Mouse (Mus musculus) embryonic stem cell, embryonic (primary cell): ENCODE measurements around the gene Ighmbp2.

Experiments used
- CTCF ChIA-PET, 4 experiments: fragments of 300-600 bp in 2 of 4; fragments of 350-600 bp in 2 of 4; sonication (Branson Sonifier 250); formaldehyde crosslinking; loops; one replicate each; lab custom pipeline; 2022; ENCODE audit warnings: inconsistent platforms in 2 of 4; lab: Charles Lee
- POLR2A ChIA-PET, 4 experiments: fragments of 300-600 bp in 2 of 4; fragments of 350-600 bp in 2 of 4; sonication (Branson Sonifier 250); formaldehyde crosslinking; loops; one replicate each; lab custom pipeline; 2022; ENCODE audit warnings: antibody characterized with exemption in 4 of 4, inconsistent platforms in 1 of 4; lab: Charles Lee

Ighmbp2 gene

GRCm38 (mm10) chr19:3282572-3283467 is at the start of gene Ighmbp2, which contains the start of gene Mrpl21:
Ighmbp2 (minus strand) TSS chr19:3283017.
Mrpl21 (plus strand) TSS chr19:3282901.
- ChIA-PET POLR2A (interaction anchor here in 2 of 4 experiments (0.5 to 3.0 kb wide), 21 partner anchors 9 to 197 kb away, joined by 3 to 19 read pairs (median 4); partner anchors contain the start of gene Cpt1a (in 1 of the 2)), CTCF (interaction anchor here in 3 of 4 experiments (0.5 to 1.3 kb wide), 3 partner anchors 9 to 517 kb away, joined by 3 to 4 read pairs (median 3); no protein-coding TSS in a partner anchor)

- ChIA-PET CTCF (interaction anchor here in 1 of 4 experiments (1.1 to 1.9 kb wide), 2 partner anchors 31 to 125 kb away, joined by 3 to 7 read pairs; no protein-coding TSS in a partner anchor), POLR2A (interaction anchor here in 2 of 4 experiments (1.0 to 3.5 kb wide), 5 partner anchors 9 to 50 kb away, joined by 3 to 44 read pairs (median 6); no protein-coding TSS in a partner anchor)
Observed at GRCm38 (mm10) chr19:3326479-3327047, 43.7 kb upstream of the Ighmbp2 start.

DNA sequence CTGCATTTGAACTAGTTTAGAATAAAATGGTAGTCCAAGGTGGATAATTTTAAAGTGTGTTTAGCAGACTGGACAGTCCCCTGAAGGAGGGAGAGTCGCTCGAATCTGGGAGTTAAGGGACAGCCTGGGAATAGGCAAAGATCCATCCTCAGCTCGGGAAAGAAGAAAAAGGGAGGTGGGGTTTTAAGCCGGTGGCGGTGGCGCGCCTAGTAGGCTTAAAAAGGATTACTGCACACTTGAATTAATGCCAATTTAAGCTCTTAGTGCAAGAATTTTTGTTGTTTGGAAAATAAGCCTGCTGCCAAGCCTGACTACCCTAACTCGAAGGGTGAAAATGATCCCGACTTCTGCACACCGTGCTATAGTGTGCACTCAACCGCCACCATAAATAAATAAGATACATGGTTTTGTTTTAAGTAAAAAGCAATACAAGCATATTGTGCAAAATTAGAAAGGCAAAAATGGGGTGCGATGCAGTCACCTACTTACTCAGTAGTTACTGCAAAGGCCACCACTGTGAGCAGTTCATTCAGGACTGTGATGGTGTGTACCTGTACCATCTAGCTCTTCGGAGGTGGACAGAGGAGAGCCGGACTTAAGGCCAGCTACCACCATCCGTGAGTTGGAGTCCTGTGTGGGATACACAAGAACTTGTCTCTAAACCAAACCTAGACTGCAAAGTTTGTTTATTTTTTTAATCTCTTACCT is 43.1 kb upstream of the Ighmbp2 start:
- CTCF ChIA-PET, result interaction anchor here in 2 of 4 experiments (0.7 to 1.9 kb wide), 3 partner anchors 31 to 1563 kb away, joined by 3 to 7 read pairs (median 6); no protein-coding TSS in a partner anchor
- POLR2A ChIA-PET, result interaction anchor here in 3 of 4 experiments (0.6 to 3.5 kb wide), 23 partner anchors 10 to 1172 kb away, joined by 3 to 44 read pairs (median 4); partner anchors contain the start of genes 2010003K11Rik (in 1 of the 3), Gal (in 1 of the 3) and Ppp6r3 (in 1 of the 3)

- ChIA-PET CTCF (interaction anchor here in 3 of 4 experiments (0.5 to 1.9 kb wide), 9 partner anchors 23 to 1564 kb away, joined by 3 to 7 read pairs (median 4); no protein-coding TSS in a partner anchor), POLR2A (interaction anchor here in 3 of 4 experiments (0.5 to 3.5 kb wide), 64 partner anchors 8 to 1173 kb away, joined by 3 to 44 read pairs (median 4); partner anchors contain the start of genes Ppp6r3 (in 2 of the 3), 2010003K11Rik (in 1 of the 3), Cdk2ap2 (in 1 of the 3) and Gal (in 1 of the 3))
Observed at GRCm38 (mm10) chr19:3324931-3325711, 42.3 kb upstream of the Ighmbp2 start.

- ChIA-PET CTCF (interaction anchor here in 3 of 4 experiments (0.5 to 1.9 kb wide), 10 partner anchors 23 to 520 kb away, joined by 3 to 7 read pairs (median 3); no protein-coding TSS in a partner anchor), POLR2A (interaction anchor here in 3 of 4 experiments (0.5 to 3.5 kb wide), 56 partner anchors 9 to 773 kb away, joined by 3 to 44 read pairs (median 4); partner anchors contain the start of genes Ppp6r3 (in 2 of the 3), 1810055G02Rik (in 1 of the 3), Cdk2ap2 (in 1 of the 3) and Gm49405 (in 1 of the 3))
Observed at GRCm38 (mm10) chr19:3324271-3324811, 41.5 kb upstream of the Ighmbp2 start.

- POLR2A ChIA-PET, result interaction anchor here in 3 of 4 experiments (0.5 to 3.5 kb wide), 56 partner anchors 9 to 773 kb away, joined by 3 to 44 read pairs (median 4); partner anchors contain the start of genes Ighmbp2 (in 2 of the 3), Mrpl21 (in 2 of the 3), Ppp6r3 (in 2 of the 3) and Tesmin (in 2 of the 3)
- CTCF ChIA-PET, result interaction anchor here (0.6 to 3.6 kb wide), 10 partner anchors 24 to 521 kb away, joined by 3 to 36 read pairs (median 4); no protein-coding TSS in a partner anchor
Observed at GRCm38 (mm10) chr19:3323753-3324270, 41.0 kb upstream of the Ighmbp2 start.

GRCm38 (mm10) chr19:3323201-3323621 is 40.4 kb upstream of the Ighmbp2 start:
- CTCF ChIA-PET, result interaction anchor here (0.9 to 3.6 kb wide), 17 partner anchors 8 to 399 kb away, joined by 3 to 36 read pairs (median 5); no protein-coding TSS in a partner anchor
- POLR2A ChIA-PET, result interaction anchor here (0.6 to 2.9 kb wide), 62 partner anchors 9 to 677 kb away, joined by 3 to 20 read pairs (median 3); partner anchors contain the start of genes Tesmin (in 3 of the 4), 1810055G02Rik (in 2 of the 4), Ighmbp2 (in 2 of the 4) and Mrpl21 (in 2 of the 4)

DNA sequence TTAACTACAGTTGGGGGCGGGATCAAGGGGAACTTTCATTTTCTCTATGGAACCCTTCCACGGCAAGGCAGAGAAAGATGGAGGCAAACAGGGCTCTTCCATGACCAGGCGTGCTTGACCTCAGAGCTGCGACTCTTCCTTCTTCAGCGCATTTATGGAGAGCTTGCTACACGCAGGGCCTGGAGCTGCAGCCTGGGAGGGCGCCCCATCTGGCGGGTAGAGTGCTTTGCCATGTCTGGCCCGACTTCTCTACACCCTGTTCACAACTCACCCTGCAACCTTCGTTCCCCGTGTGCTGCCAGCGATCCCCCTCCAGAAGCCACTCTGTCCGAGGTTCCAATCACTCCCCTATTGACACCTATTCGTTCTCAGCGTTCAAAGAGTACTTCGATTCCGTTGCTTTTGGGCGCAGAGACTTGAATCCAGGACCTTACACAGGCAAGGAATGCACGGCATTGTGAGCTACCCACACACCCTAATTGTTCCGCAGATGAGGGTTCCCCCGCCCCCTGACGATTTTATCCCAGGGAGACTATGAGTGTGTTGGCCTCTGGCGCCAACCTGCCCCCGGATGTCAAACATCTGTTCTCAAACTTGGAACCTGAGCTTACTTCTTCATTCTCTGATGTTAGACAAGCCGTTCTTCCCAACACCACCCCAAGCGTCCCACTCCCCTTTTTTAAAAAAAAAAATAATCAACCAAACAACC is 39.6 kb upstream of the Ighmbp2 start, which contains the start of gene Cpt1a:
Gene Cpt1a, plus strand, starts transcription at position 74 of the 709 bp plus-strand sequence.
- ChIA-PET CTCF (interaction anchor here (0.7 to 3.6 kb wide), 21 partner anchors 9 to 399 kb away, joined by 3 to 36 read pairs (median 5); no protein-coding TSS in a partner anchor), POLR2A (interaction anchor here (0.5 to 2.9 kb wide), 68 partner anchors 9 to 724 kb away, joined by 3 to 20 read pairs (median 3); partner anchors contain the start of genes Tesmin (in 3 of the 4), 1810055G02Rik (in 2 of the 4), Ighmbp2 (in 2 of the 4) and Mrpl21 (in 2 of the 4))

- CTCF ChIA-PET, result interaction anchor here (0.7 to 3.6 kb wide), 23 partner anchors 9 to 130 kb away, joined by 3 to 36 read pairs (median 4); no protein-coding TSS in a partner anchor
- POLR2A ChIA-PET, result interaction anchor here in 3 of 4 experiments (0.7 to 2.9 kb wide), 28 partner anchors 10 to 397 kb away, joined by 3 to 20 read pairs (median 4); partner anchors contain the start of genes Ighmbp2 (in 1 of the 3), Mrpl21 (in 1 of the 3), Ppp6r3 (in 1 of the 3) and Tesmin (in 1 of the 3)
Observed at GRCm38 (mm10) chr19:3321617-3322016, 38.8 kb upstream of the Ighmbp2 start.

DNA sequence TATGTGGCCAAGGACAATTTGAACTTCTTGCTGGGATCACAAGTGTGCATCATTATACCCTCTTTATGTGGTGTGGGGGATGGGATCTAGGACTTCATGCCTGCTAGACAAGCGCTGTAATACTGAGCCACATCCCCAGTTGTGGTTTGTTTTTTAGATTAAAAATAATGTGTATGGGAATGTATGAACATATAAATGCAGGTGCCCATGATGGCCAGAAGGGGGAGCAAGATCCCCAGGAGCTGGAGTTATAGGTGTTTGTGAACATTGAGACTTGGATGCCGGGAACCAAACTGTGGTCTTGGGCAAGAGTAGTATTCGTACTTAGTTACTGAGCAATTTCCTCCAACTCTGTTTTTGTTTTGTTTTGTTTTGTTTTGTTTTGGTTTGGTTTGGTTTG is 38.0 kb upstream of the Ighmbp2 start:
- POLR2A ChIA-PET, result interaction anchor here in 3 of 4 experiments (0.6 to 2.9 kb wide), 25 partner anchors 11 to 398 kb away, joined by 3 to 20 read pairs (median 3); partner anchors contain the start of genes 1810055G02Rik (in 1 of the 3), Ighmbp2 (in 1 of the 3), Mrpl21 (in 1 of the 3) and Ppp6r3 (in 1 of the 3)
- CTCF ChIA-PET, result interaction anchor here (0.6 to 3.6 kb wide), 31 partner anchors 10 to 303 kb away, joined by 3 to 36 read pairs (median 4); partner anchors contain the start of gene Gal (in 1 of the 4)

GRCm38 (mm10) chr19:3320086-3320485 is 37.3 kb upstream of the Ighmbp2 start:
- ChIA-PET CTCF (interaction anchor here in 3 of 4 experiments (1.0 to 3.6 kb wide), 11 partner anchors 14 to 304 kb away, joined by 3 to 36 read pairs (median 6); no protein-coding TSS in a partner anchor), POLR2A (interaction anchor here in 3 of 4 experiments (0.6 to 1.6 kb wide), 4 partner anchors 13 to 399 kb away, joined by 3 read pairs; no protein-coding TSS in a partner anchor)

GRCm38 (mm10) chr19:3319341-3319740 is 36.5 kb upstream of the Ighmbp2 start:
- CTCF ChIA-PET, result interaction anchor here in 3 of 4 experiments (0.5 to 0.8 kb wide), 3 partner anchors 12 to 128 kb away, joined by 3 to 5 read pairs (median 3); no protein-coding TSS in a partner anchor
- POLR2A ChIA-PET, result interaction anchor here in 2 of 4 experiments (0.5 to 1.2 kb wide), 5 partner anchors 11 to 257 kb away, joined by 3 to 4 read pairs (median 3); partner anchors contain the start of gene Ppp6r3 (in 1 of the 2)

DNA sequence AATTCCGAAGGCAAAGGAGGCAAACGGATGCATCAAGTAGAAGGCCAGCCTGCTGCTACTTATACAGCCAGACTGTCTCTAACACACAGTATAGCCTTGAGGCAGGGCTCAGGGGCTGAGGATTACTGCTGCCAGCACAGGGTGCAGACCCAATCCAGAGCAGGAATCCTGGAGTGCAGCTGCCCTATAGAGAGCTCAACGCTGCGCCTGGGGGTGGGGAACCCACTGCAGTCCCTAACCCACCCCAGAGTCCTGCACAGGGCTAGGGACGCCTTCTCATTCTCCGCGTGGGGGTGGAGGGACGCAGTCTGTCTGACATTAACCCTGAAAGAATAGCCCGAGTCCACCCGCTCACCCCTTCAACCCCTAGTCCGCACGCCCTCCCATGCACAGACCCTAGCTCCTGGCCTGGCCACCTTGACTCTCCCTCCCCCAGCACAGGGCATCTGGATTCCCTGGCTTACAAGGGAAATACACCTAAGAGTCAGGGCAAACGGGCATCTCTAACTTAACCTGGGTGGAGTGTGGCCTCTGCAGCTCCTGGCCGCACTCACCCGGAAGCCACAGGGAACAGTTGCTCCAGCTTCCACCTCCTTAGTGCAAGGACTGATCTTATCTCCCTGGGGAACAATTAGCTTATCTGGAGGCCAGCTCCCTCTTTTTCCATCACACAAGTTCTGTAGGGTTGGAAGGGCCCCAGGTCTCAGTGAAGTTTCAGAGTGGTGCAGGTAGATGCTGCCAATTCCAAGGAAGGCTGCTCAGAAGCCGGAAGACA is 24.5 kb upstream of the Ighmbp2 start:
- POLR2A ChIA-PET, result interaction anchor here (0.7 to 2.6 kb wide), 19 partner anchors 8 to 412 kb away, joined by 3 to 11 read pairs (median 3); partner anchors contain the start of genes Ighmbp2 (in 1 of the 4) and Mrpl21 (in 1 of the 4)
- CTCF ChIA-PET, result interaction anchor here in 3 of 4 experiments (0.5 to 1.8 kb wide), 8 partner anchors 13 to 130 kb away, joined by 3 to 6 read pairs (median 4); partner anchors contain the start of gene Tesmin (in 1 of the 3)
